Mouse (Mus musculus): ENCODE measurements around the gene Troap. TPM values are rescaled to one million over a fixed set of nuclear protein-coding genes. Genes with fewer than 3 reads are reported as not detected.

Gene Troap
- total RNA-seq, 1 experiment from 2014 or later, result 0.23 TPM

Other genes starting within 250 kb of the Troap start
- 107 and 111 TPM in 2 replicates for gene Prkag1, start 243.1 kb upstream of the Troap start, total RNA-seq (2017)
- 95.0 and 109 TPM in 2 replicates for gene Kmt2d, start 203.4 kb upstream of the Troap start, total RNA-seq (2017)
- gene Rhebl1, start 180.0 kb upstream of the Troap start, total RNA-seq (2017), result 18.3 and 20.0 TPM in 2 replicates
- 0.70 TPM in 1 of 2 replicates, not detected in the other for gene Dhh, start 176.0 kb upstream of the Troap start, total RNA-seq (2017)
- gene Lmbr1l, start 156.3 kb upstream of the Troap start, total RNA-seq (2017), result 144 and 182 TPM in 2 replicates
- 88.6 and 108 TPM in 2 replicates for gene Tuba1b, start 140.0 kb upstream of the Troap start, total RNA-seq (2017)
- gene Gm49450, start 121.0 kb upstream of the Troap start, total RNA-seq (2017), result 27.1 and 50.0 TPM in 2 replicates
- 92.1 and 114 TPM in 2 replicates for gene Tuba1a, start 120.9 kb upstream of the Troap start, total RNA-seq (2017)
- 42.7 and 43.3 TPM in 2 replicates for gene Tuba1c, start 44.7 kb upstream of the Troap start, total RNA-seq (2017)
- not detected in 2 replicates for gene Prph, start 19.4 kb upstream of the Troap start, total RNA-seq (2017)
- gene C1ql4, start 13.2 kb downstream of the Troap start, total RNA-seq (2017), result not detected in 2 replicates
- not detected in 2 replicates for gene Dnajc22, start 18.6 kb downstream of the Troap start, total RNA-seq (2017)
- not detected in 2 replicates for gene Spats2, start 51.3 kb downstream of the Troap start, total RNA-seq (2017)
- 0.12 TPM in 1 of 2 replicates, not detected in the other for gene Kcnh3, start 150.3 kb downstream of the Troap start, total RNA-seq (2017)
- gene Mcrs1, start 177.4 kb downstream of the Troap start, total RNA-seq (2017), result 37.9 and 43.1 TPM in 2 replicates
- 6.1 and 13.2 TPM in 2 replicates for gene Prpf40b, start 220.5 kb downstream of the Troap start, total RNA-seq (2017)
- gene Fam186b, start 221.3 kb downstream of the Troap start, total RNA-seq (2017), result not detected in 2 replicates